Comparison of ENCODE assay signal across 9 mouse cellular contexts in the genomic region with DNA sequence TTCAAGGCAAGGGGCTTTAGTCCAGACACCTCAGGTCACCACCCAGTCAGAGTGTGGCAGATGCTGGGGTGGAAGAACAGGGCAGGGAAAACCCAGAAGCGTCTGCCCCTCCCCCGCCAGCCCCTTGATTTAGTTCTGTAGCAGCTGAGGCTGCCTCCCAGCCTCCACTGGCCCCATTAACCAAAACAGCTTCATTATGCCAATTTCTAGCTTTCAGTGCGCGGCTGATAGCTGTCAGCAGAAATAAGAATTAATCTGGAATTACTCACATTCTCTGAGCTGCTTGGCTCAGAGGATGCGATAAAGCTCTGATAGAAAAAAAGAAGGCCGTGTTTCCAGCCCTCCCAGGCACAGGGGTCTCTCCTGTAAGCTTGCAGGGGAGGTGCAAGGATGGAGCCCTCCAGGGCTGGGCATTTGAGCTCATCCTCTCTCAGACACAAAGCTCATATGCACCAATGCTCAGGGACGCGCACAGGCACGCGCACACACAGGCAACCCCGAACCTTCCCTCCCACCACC. TPM values are rescaled to one million over a fixed set of nuclear protein-coding genes. Genes with fewer than 3 reads are reported as not detected.
DNase-seq lines count a peak whose midpoint lies in the region; ATAC-seq and TF ChIP-seq lines count a peak whose summit lies in the region.
"Had no signal": no experiment of that assay in that cellular context is flagged by ENCODE, and none has a peak within 500 bp of the region (broad histone marks: within the 10 kb centered on the region; RNA-seq: fewer than 3 reads in every experiment).

No protein-coding gene starts in this region.

- H3K4me2 ChIP-seq in stomach, embryonic 14.5 days (replicated peaks; ENCODE audit: low read depth, low read length), result no peak overlapping the region
- H3K4me2 ChIP-seq in stomach, postnatal 0 days (replicated peaks; ENCODE audit: low read depth), result no peak overlapping the region
- peak overlapping the region; percentile 13; the same call in 1 of the 2 replicates for H3K4me2 ChIP-seq in forebrain, embryonic 12.5 days
- H3K4me2 ChIP-seq in limb, embryonic 12.5 days, result peak overlapping the region; percentile 5; the same call in 1 of the 2 replicates
- H3K4me2 ChIP-seq: stomach, embryonic 15.5 days had no signal

- no peaks in the 10 kb centered on the region for H3K9me3 ChIP-seq in stomach, embryonic 14.5 days (ENCODE audit: control insufficient read depth, low read depth, low read length)
- H3K9me3 ChIP-seq in stomach, postnatal 0 days (ENCODE audit: control insufficient read depth, low read length), result no peaks in the 10 kb centered on the region
- H3K9me3 ChIP-seq in forebrain, embryonic 12.5 days, result no peaks in the 10 kb centered on the region
- no peaks in the 10 kb centered on the region for H3K9me3 ChIP-seq in limb, embryonic 12.5 days
- H3K9me3 ChIP-seq: stomach, embryonic 15.5 days had no signal

- 37% methylated on average over 11 of the region's 11 CpGs for WGBS in stomach, embryonic 14.5 days
- 42% methylated on average over 11 of the region's 11 CpGs for WGBS in stomach, postnatal 0 days
- WGBS in forebrain, embryonic 12.5 days, result 32% methylated on average over 11 of the region's 11 CpGs
- WGBS in limb, embryonic 12.5 days, result 42% methylated on average over 11 of the region's 11 CpGs

- no peak for DNase-seq in stomach, postnatal 0 days (ENCODE audit: low spot score)
- peak; percentile 85 for DNase-seq in retina, postnatal 1 day
- no peak for DNase-seq in gastrocnemius, postnatal 14 days
- DNase-seq in adrenal gland, adult 18-20 months (ENCODE audit: low spot score in 2 of 2), result no peak

- no peak overlapping the region for H3K27ac ChIP-seq in stomach, embryonic 14.5 days (ENCODE audit: low read length)
- no peak overlapping the region for H3K27ac ChIP-seq in stomach, postnatal 0 days (replicated peaks)
- peak overlapping the region; percentile 93 for H3K27ac ChIP-seq in forebrain, embryonic 12.5 days
- 0 out of 2 replicates have a peak overlapping the region, but pooled peaks have one; percentile 35 for H3K27ac ChIP-seq in limb, embryonic 12.5 days
- H3K27ac ChIP-seq: stomach, embryonic 15.5 days had no signal

- TF ChIP-seq EP300 in stomach, postnatal 0 days (optimal IDR thresholded peaks at IDR 0.05), result no peak

- intact Hi-C loops in gastrocnemius, postnatal 14 days (cut with DNase I; ENCODE audit: low total_unique reads), result no loop called here

- peaks cover 2% of the 10 kb centered on the region; the same call in 1 of the 2 replicates for H3K36me3 ChIP-seq in stomach, embryonic 14.5 days (ENCODE audit: control insufficient read depth, insufficient read depth, low read length)
- H3K36me3 ChIP-seq in stomach, postnatal 0 days (ENCODE audit: control insufficient read depth, insufficient read depth, low read length), result no peaks in the 10 kb centered on the region
- H3K36me3 ChIP-seq in forebrain, embryonic 12.5 days (replicated peaks), result no peaks in the 10 kb centered on the region; the same call in 1 of the 2 replicates
- peaks cover 44% of the 10 kb centered on the region for H3K36me3 ChIP-seq in limb, embryonic 12.5 days
- H3K36me3 ChIP-seq: stomach, embryonic 15.5 days had no signal

- TF ChIP-seq CTCF in stomach, postnatal 0 days (IDR thresholded peaks at IDR 0.05; ENCODE audit: low read depth), result no peak

- H3K4me1 ChIP-seq in stomach, embryonic 14.5 days (ENCODE audit: control insufficient read depth, insufficient read depth, low read length), result peaks cover 25% of the 10 kb centered on the region
- 0 out of 2 replicates have a peak, but pooled peaks cover 3% of the 10 kb centered on the region for H3K4me1 ChIP-seq in stomach, postnatal 0 days (replicated peaks; ENCODE audit: control insufficient read depth, insufficient read depth)
- peaks cover 56% of the 10 kb centered on the region for H3K4me1 ChIP-seq in forebrain, embryonic 12.5 days
- H3K4me1 ChIP-seq in limb, embryonic 12.5 days (replicated peaks), result peaks cover 48% of the 10 kb centered on the region

- H3K4me3 ChIP-seq in stomach, embryonic 14.5 days (ENCODE audit: low read depth, low read length), result no peak overlapping the region
- H3K4me3 ChIP-seq in stomach, postnatal 0 days (ENCODE audit: low read depth, low read length), result no peak overlapping the region
- H3K4me3 ChIP-seq in forebrain, embryonic 12.5 days (replicated peaks), result no peak overlapping the region
- no peak overlapping the region for H3K4me3 ChIP-seq in limb, embryonic 12.5 days (replicated peaks)
- H3K4me3 ChIP-seq: stomach, embryonic 15.5 days had no signal

- no peak overlapping the region for H3K9ac ChIP-seq in stomach, embryonic 14.5 days (replicated peaks; ENCODE audit: low read depth, low read length)
- H3K9ac ChIP-seq in stomach, postnatal 0 days (ENCODE audit: low read length), result no peak overlapping the region
- H3K9ac ChIP-seq in forebrain, embryonic 12.5 days, result 0 out of 2 replicates have a peak overlapping the region, but pooled peaks have one; percentile 21
- no peak overlapping the region for H3K9ac ChIP-seq in limb, embryonic 12.5 days (replicated peaks)
- H3K9ac ChIP-seq: stomach, embryonic 15.5 days had no signal

- 0 out of 2 replicates have a peak, but pooled peaks have one; percentile 8 for ATAC-seq in stomach, embryonic 14.5 days (ENCODE audit: insufficient number of reproducible peaks, insufficient read depth, low FRiP score, low read depth)
- ATAC-seq in stomach, postnatal 0 days (ENCODE audit: low FRiP score, low TSS enrichment), result no peak
- peak; percentile 76 for ATAC-seq in forebrain, embryonic 12.5 days (ENCODE audit: low FRiP score)
- no peak for ATAC-seq in limb, embryonic 12.5 days (ENCODE audit: insufficient number of reproducible peaks, insufficient read depth, low FRiP score, low TSS enrichment, low read depth)
- ATAC-seq: Patski had no signal

- no peaks in the 10 kb centered on the region for H3K27me3 ChIP-seq in stomach, embryonic 14.5 days (ENCODE audit: control insufficient read depth, insufficient read depth, low read length)
- H3K27me3 ChIP-seq in stomach, postnatal 0 days (ENCODE audit: control insufficient read depth, insufficient read depth, low read length), result no peaks in the 10 kb centered on the region
- peaks cover 21% of the 10 kb centered on the region; the same call in 1 of the 2 replicates for H3K27me3 ChIP-seq in forebrain, embryonic 12.5 days
- peaks cover 11% of the 10 kb centered on the region; the same call in 1 of the 2 replicates for H3K27me3 ChIP-seq in limb, embryonic 12.5 days
- H3K27me3 ChIP-seq: Patski; stomach, embryonic 15.5 days had no signal

RNA-seq across cellular contexts. Expression of a gene that starts 15.1 kb away (rescaled TPM):
- 4.5 and 5.8 TPM in 2 replicates for polyA plus RNA-seq in stomach, embryonic 14.5 days (2014; fragmentation: Nextera tagmentation; extraction: Ambion mirVana)
- 25.3 and 31.4 TPM in 2 replicates for polyA plus RNA-seq in stomach, postnatal 0 days (2015; fragmentation: Nextera tagmentation; extraction: Ambion mirVana)
- polyA plus RNA-seq in forebrain, embryonic 12.5 days (2016; fragmentation: Nextera tagmentation; extraction: Ambion mirVana), result 0.41 and 0.49 TPM in 2 replicates
- 0.63 and 0.84 TPM in 2 replicates for polyA plus RNA-seq in limb, embryonic 12.5 days (2016; fragmentation: Nextera tagmentation; extraction: Ambion mirVana)
- total RNA-seq in gastrocnemius, postnatal 14 days (2021), result 1 to 10 TPM in 1 of 2 experiments, under 1 TPM in 1; 0.93 to 1.5 TPM
- 1 to 10 TPM; 3.7 to 6.5 TPM for total RNA-seq in adrenal gland, adult 18-20 months (2021)

Comparison
In these comparisons a context has a peak if more than half of its experiments do, and no peak if none do; other contexts are left out.
1. ATAC-seq: peak in stomach, embryonic 14.5 days (single experiment) and forebrain, embryonic 12.5 days (single experiment); none in stomach, postnatal 0 days (single experiment) and limb, embryonic 12.5 days (single experiment).
2. H3K27ac ChIP-seq: peak in forebrain, embryonic 12.5 days (single experiment) and limb, embryonic 12.5 days (single experiment); none in stomach, embryonic 14.5 days (single experiment) and stomach, postnatal 0 days (single experiment).
3. H3K4me2 ChIP-seq: peak in forebrain, embryonic 12.5 days (single experiment) and limb, embryonic 12.5 days (single experiment); none in stomach, embryonic 14.5 days (single experiment) and stomach, postnatal 0 days (single experiment).